Mouse (Mus musculus): Measurements from ENCODE around the gene Glis1. TPM values are rescaled to one million over a fixed set of nuclear protein-coding genes. Genes with fewer than 3 reads are reported as not detected.

Gene Glis1
- polyA plus RNA-seq, 1 experiment from 2014 or later: 5.6 TPM

- no peaks in the 10 kb centered on the region for H3K9me3 ChIP-seq (ENCODE audit: control insufficient read depth, low read length)
- no peak overlapping the region for H3K9ac ChIP-seq
- DNase-seq (ENCODE audit: low spot score) (no peak), ATAC-seq (ENCODE audit: low FRiP score) (no peak)
- H3K36me3 ChIP-seq (replicated peaks; ENCODE audit: control insufficient read depth, insufficient read depth): no peaks in the 10 kb centered on the region
- no peak overlapping the region for H3K4me2 ChIP-seq (replicated peaks)
- H3K27ac ChIP-seq: no peak overlapping the region
- H3K4me3 ChIP-seq (replicated peaks; ENCODE audit: low read length): no peak overlapping the region
- WGBS: 65% methylated on average over 6 of the region's 6 CpGs
- H3K4me1 ChIP-seq (replicated peaks; ENCODE audit: control insufficient read depth, insufficient read depth, low read length): peaks cover 12% of the 10 kb centered on the region; the same call in 1 of the 2 replicates
- H3K27me3 ChIP-seq (ENCODE audit: control insufficient read depth, insufficient read depth, low read length): no peaks in the 10 kb centered on the region
Measured at GRCm38 (mm10) chr4:107575781-107576180, 141.4 kb downstream of the Glis1 start.

GRCm38 (mm10) chr4:107576742-107577141 is 142.4 kb downstream of the Glis1 start:
- Histone ChIP-seq H3K36me3 (replicated peaks; ENCODE audit: control insufficient read depth, insufficient read depth) (no peaks in the 10 kb centered on the region), H3K4me2 (replicated peaks) (no peak overlapping the region), H3K27ac (no peak overlapping the region), H3K4me1 (replicated peaks; ENCODE audit: control insufficient read depth, insufficient read depth, low read length) (0 out of 2 replicates have a peak, but pooled peaks cover 7% of the 10 kb centered on the region), H3K4me3 (replicated peaks; ENCODE audit: low read length) (no peak overlapping the region), H3K27me3 (ENCODE audit: control insufficient read depth, insufficient read depth, low read length) (no peaks in the 10 kb centered on the region), H3K9ac (no peak overlapping the region), H3K9me3 (ENCODE audit: control insufficient read depth, low read length) (no peaks in the 10 kb centered on the region)
- 62% methylated on average over 6 of the region's 6 CpGs for WGBS
- DNase-seq (ENCODE audit: low spot score) (no peak), ATAC-seq (ENCODE audit: low FRiP score) (no peak)

GRCm38 (mm10) chr4:107577146-107577839 is 142.9 kb downstream of the Glis1 start:
- DNase-seq (ENCODE audit: low spot score) (no peak), ATAC-seq (ENCODE audit: low FRiP score) (no peak)
- Histone ChIP-seq H3K9me3 (ENCODE audit: control insufficient read depth, low read length) (no peaks in the 10 kb centered on the region), H3K4me2 (replicated peaks) (no peak overlapping the region), H3K36me3 (replicated peaks; ENCODE audit: control insufficient read depth, insufficient read depth) (no peaks in the 10 kb centered on the region), H3K27ac (no peak overlapping the region), H3K4me3 (replicated peaks; ENCODE audit: low read length) (no peak overlapping the region), H3K9ac (no peak overlapping the region), H3K4me1 (replicated peaks; ENCODE audit: control insufficient read depth, insufficient read depth, low read length) (0 out of 2 replicates have a peak, but pooled peaks cover 7% of the 10 kb centered on the region), H3K27me3 (ENCODE audit: control insufficient read depth, insufficient read depth, low read length) (no peaks in the 10 kb centered on the region)
- WGBS: 87% methylated on average over 12 of the region's 12 CpGs

- DNase-seq (ENCODE audit: low spot score) (no peak), ATAC-seq (ENCODE audit: low FRiP score) (no peak)
- H3K9ac ChIP-seq: no peak overlapping the region
- H3K4me3 ChIP-seq (replicated peaks; ENCODE audit: low read length): no peak overlapping the region
- no peaks in the 10 kb centered on the region for H3K36me3 ChIP-seq (replicated peaks; ENCODE audit: control insufficient read depth, insufficient read depth)
- no peak overlapping the region for H3K4me2 ChIP-seq (replicated peaks)
- no peaks in the 10 kb centered on the region for H3K27me3 ChIP-seq (ENCODE audit: control insufficient read depth, insufficient read depth, low read length)
- WGBS: 90% methylated on average over 11 of the region's 11 CpGs
- H3K4me1 ChIP-seq (replicated peaks; ENCODE audit: control insufficient read depth, insufficient read depth, low read length): 0 out of 2 replicates have a peak, but pooled peaks cover 7% of the 10 kb centered on the region
- no peaks in the 10 kb centered on the region for H3K9me3 ChIP-seq (ENCODE audit: control insufficient read depth, low read length)
- no peak overlapping the region for H3K27ac ChIP-seq
Measured at GRCm38 (mm10) chr4:107580883-107581282, 146.5 kb downstream of the Glis1 start.

- Histone ChIP-seq H3K4me2 (replicated peaks) (no peak overlapping the region), H3K9ac (no peak overlapping the region), H3K36me3 (replicated peaks; ENCODE audit: control insufficient read depth, insufficient read depth) (no peaks in the 10 kb centered on the region), H3K9me3 (ENCODE audit: control insufficient read depth, low read length) (no peaks in the 10 kb centered on the region), H3K4me1 (replicated peaks; ENCODE audit: control insufficient read depth, insufficient read depth, low read length) (peaks cover 8% of the 10 kb centered on the region; the same call in 1 of the 2 replicates), H3K27me3 (ENCODE audit: control insufficient read depth, insufficient read depth, low read length) (no peaks in the 10 kb centered on the region), H3K4me3 (replicated peaks; ENCODE audit: low read length) (no peak overlapping the region), H3K27ac (no peak overlapping the region)
- ATAC-seq (ENCODE audit: low FRiP score) (no peak), DNase-seq (ENCODE audit: low spot score) (no peak)
- WGBS: 82% methylated on average over 5 of the region's 5 CpGs
Measured at GRCm38 (mm10) chr4:107586391-107586790, 152.0 kb downstream of the Glis1 start.

- DNase-seq (ENCODE audit: low spot score) (no peak), ATAC-seq (ENCODE audit: low FRiP score) (no peak)
- H3K36me3 ChIP-seq (replicated peaks; ENCODE audit: control insufficient read depth, insufficient read depth): no peaks in the 10 kb centered on the region
- no peak overlapping the region for H3K9ac ChIP-seq
- no peak overlapping the region for H3K27ac ChIP-seq
- WGBS: 78% methylated on average over 7 of the region's 7 CpGs
- no peak overlapping the region for H3K4me3 ChIP-seq (replicated peaks; ENCODE audit: low read length)
- H3K27me3 ChIP-seq (ENCODE audit: control insufficient read depth, insufficient read depth, low read length): no peaks in the 10 kb centered on the region
- H3K9me3 ChIP-seq (ENCODE audit: control insufficient read depth, low read length): no peaks in the 10 kb centered on the region
- H3K4me2 ChIP-seq (replicated peaks): no peak overlapping the region
- H3K4me1 ChIP-seq (replicated peaks; ENCODE audit: control insufficient read depth, insufficient read depth, low read length): peaks cover 8% of the 10 kb centered on the region; the same call in 1 of the 2 replicates
Measured at GRCm38 (mm10) chr4:107588637-107589036, 154.2 kb downstream of the Glis1 start.

GRCm38 (mm10) chr4:107589046-107589445 is 154.7 kb downstream of the Glis1 start:
- 79% methylated on average over 8 of the region's 8 CpGs for WGBS
- Histone ChIP-seq H3K27ac (no peak overlapping the region), H3K4me2 (replicated peaks) (no peak overlapping the region), H3K9ac (no peak overlapping the region), H3K4me1 (replicated peaks; ENCODE audit: control insufficient read depth, insufficient read depth, low read length) (peaks cover 8% of the 10 kb centered on the region; the same call in 1 of the 2 replicates), H3K27me3 (ENCODE audit: control insufficient read depth, insufficient read depth, low read length) (no peaks in the 10 kb centered on the region), H3K36me3 (replicated peaks; ENCODE audit: control insufficient read depth, insufficient read depth) (no peaks in the 10 kb centered on the region), H3K9me3 (ENCODE audit: control insufficient read depth, low read length) (no peaks in the 10 kb centered on the region), H3K4me3 (replicated peaks; ENCODE audit: low read length) (no peak overlapping the region)
- ATAC-seq (ENCODE audit: low FRiP score): no peak
- DNase-seq (ENCODE audit: low spot score): no peak

GRCm38 (mm10) chr4:107590805-107591534 is 156.6 kb downstream of the Glis1 start:
- Histone ChIP-seq H3K36me3 (replicated peaks; ENCODE audit: control insufficient read depth, insufficient read depth) (no peaks in the 10 kb centered on the region), H3K27ac (peak overlapping the region; percentile 43; the same call in 1 of the 2 replicates), H3K4me1 (replicated peaks; ENCODE audit: control insufficient read depth, insufficient read depth, low read length) (peaks cover 8% of the 10 kb centered on the region; the same call in 1 of the 2 replicates), H3K9me3 (ENCODE audit: control insufficient read depth, low read length) (no peaks in the 10 kb centered on the region), H3K4me2 (replicated peaks) (no peak overlapping the region), H3K9ac (no peak overlapping the region), H3K4me3 (replicated peaks; ENCODE audit: low read length) (no peak overlapping the region), H3K27me3 (ENCODE audit: control insufficient read depth, insufficient read depth, low read length) (no peaks in the 10 kb centered on the region)
- ATAC-seq (ENCODE audit: low FRiP score) (peak; percentile 71), DNase-seq (ENCODE audit: low spot score) (peak; percentile 46)
- 48% methylated on average over 14 of the region's 14 CpGs for WGBS

- H3K9me3 ChIP-seq (ENCODE audit: control insufficient read depth, low read length): no peaks in the 10 kb centered on the region
- WGBS: 90% methylated on average over 4 of the region's 4 CpGs
- H3K27ac ChIP-seq: no peak overlapping the region
- no peak overlapping the region for H3K4me2 ChIP-seq (replicated peaks)
- H3K4me1 ChIP-seq (replicated peaks; ENCODE audit: control insufficient read depth, insufficient read depth, low read length): peaks cover 17% of the 10 kb centered on the region
- H3K4me3 ChIP-seq (replicated peaks; ENCODE audit: low read length): no peak overlapping the region
- no peak overlapping the region for H3K9ac ChIP-seq
- no peaks in the 10 kb centered on the region for H3K36me3 ChIP-seq (replicated peaks; ENCODE audit: control insufficient read depth, insufficient read depth)
- DNase-seq (ENCODE audit: low spot score): no peak
- no peaks in the 10 kb centered on the region for H3K27me3 ChIP-seq (ENCODE audit: control insufficient read depth, insufficient read depth, low read length)
- no peak for ATAC-seq (ENCODE audit: low FRiP score)
Measured at GRCm38 (mm10) chr4:107593426-107593825, 159.0 kb downstream of the Glis1 start.
